Mouse (Mus musculus) spleen, adult 2 months (tissue): ENCODE results near the gene Llcfc1. TPM values are rescaled to one million over a fixed set of nuclear protein-coding genes. Genes with fewer than 3 reads are reported as not detected.

Source experiments
- DNase-seq, 2 experiments: peaks; one replicate each; pipeline versions ENCODE4 v3.0.0 to v3.0.0-alpha.2; 2012 to 2021; ENCODE audit warnings: low spot score in 2 of 2, low read depth in 1 of 2
- H3K27ac ChIP-seq: fragments of 200-500 bp; 2 replicates; pipeline ENCODE4 v1.5.1; 2012; ENCODE audit warnings: low read length, inconsistent platforms; ENCODE audit not compliant: insufficient read depth
- H3K27me3 ChIP-seq: fragments of 200-500 bp; 2 replicates; pipeline ENCODE4 v1.6.1; 2012; ENCODE audit warnings: mild to moderate bottlenecking, moderate library complexity, low read length, inconsistent platforms; ENCODE audit not compliant: control insufficient read depth, insufficient read depth
- H3K36me3 ChIP-seq: fragments of 200-500 bp; 2 replicates; pipeline ENCODE4 v1.6.1; 2012; ENCODE audit warnings: mild to moderate bottlenecking, low read length, inconsistent platforms; ENCODE audit not compliant: control insufficient read depth, insufficient read depth
- H3K4me1 ChIP-seq: fragments of 200-500 bp; 2 replicates; pipeline ENCODE4 v1.6.1; 2011; ENCODE audit warnings: inconsistent platforms; ENCODE audit not compliant: control insufficient read depth, insufficient read depth, insufficient read length
- H3K4me3 ChIP-seq: fragments of 200-500 bp; 2 replicates; pipeline ENCODE4 v1.5.1; 2011; ENCODE audit warnings: mild to moderate bottlenecking, inconsistent platforms; ENCODE audit not compliant: insufficient read depth, insufficient read length; ENCODE audit errors: extremely low read depth
- CTCF ChIP-seq: fragments of 200-500 bp; IDR thresholded peaks from 2 replicates; pipeline ENCODE4 v1.5.1; 2011; ENCODE audit warnings: mild to moderate bottlenecking, inconsistent platforms; ENCODE audit not compliant: insufficient read depth, insufficient read length, insufficient replicate concordance; ENCODE audit errors: extremely low read depth
- POLR2A ChIP-seq: fragments of 200-500 bp; IDR thresholded peaks from 2 replicates; pipeline ENCODE4 v1.6.1; 2011; ENCODE audit warnings: low read depth, low read length, inconsistent platforms
- WGBS: fragments of 180-500 bp; shearing (Covaris S2); methylation state at CpG from one replicate; pipeline ENCODE4 v1.1.7; 2018; 5-methylcytosine and 5-hydroxymethylcytosine counted together
- polyA plus RNA-seq: library from polyadenylated mRNA; depleted of rRNA; stranded (reverse); fragments of >200 nt; gene quantifications from 2 replicates; pipeline ENCODE4 v1.2.3, GENCODE M21; 2012; rRNA removed

The Llcfc1 gene
- polyA plus RNA-seq, 1 experiment, result not detected

- WGBS, result 75% methylated on average over 1 of the region's 1 CpGs
- no peak for DNase-seq
- no peaks in the 10 kb centered on the region for H3K4me1 ChIP-seq
- TF ChIP-seq POLR2A (no peak), CTCF (peak; percentile 3; the same call in 1 of the 2 replicates)
- H3K27me3 ChIP-seq, result no peaks in the 10 kb centered on the region
- H3K36me3 ChIP-seq, result no peaks in the 10 kb centered on the region
- no peak overlapping the region for H3K27ac ChIP-seq
- no peak overlapping the region for H3K4me3 ChIP-seq
These were observed 43.9 kb downstream of the Llcfc1 start for GRCm38 (mm10) chr6:41727989-41728609.

GRCm38 (mm10) chr6:41734719-41735470 lies 50.7 kb downstream of the Llcfc1 start:
- Histone ChIP-seq H3K27ac (no peak overlapping the region), H3K36me3 (no peaks in the 10 kb centered on the region), H3K4me1 (no peaks in the 10 kb centered on the region), H3K4me3 (no peak overlapping the region), H3K27me3 (no peaks in the 10 kb centered on the region)
- DNase-seq, result no peak
- no peak for TF ChIP-seq CTCF
- no peak for TF ChIP-seq POLR2A
- WGBS, result 88% methylated on average over 5 of the region's 5 CpGs

Other genes starting within 250 kb of the Llcfc1 start
- 2.4 and 41.1 TPM in 2 replicates for gene Gm10334, start 238.3 kb upstream of the Llcfc1 start, polyA plus RNA-seq
- gene Prss1, start 225.5 kb upstream of the Llcfc1 start, polyA plus RNA-seq, result 10.3 and 12.5 TPM in 2 replicates
- gene Prss2, start 162.6 kb upstream of the Llcfc1 start, polyA plus RNA-seq, result 9,234 and 9,806 TPM in 2 replicates
- 7.2 and 7.5 TPM in 2 replicates for gene Ephb6, start 78.9 kb upstream of the Llcfc1 start, polyA plus RNA-seq
- 0.06 and 0.13 TPM in 2 replicates for gene Trpv6, start 48.0 kb upstream of the Llcfc1 start, polyA plus RNA-seq
- gene Trpv5, start 3.7 kb upstream of the Llcfc1 start, polyA plus RNA-seq, result 0.09 and 0.11 TPM in 2 replicates
- 30.9 and 39.8 TPM in 2 replicates for gene Kel, start 19.9 kb downstream of the Llcfc1 start, polyA plus RNA-seq
- not detected in 2 replicates for gene Olfr459, start 90.7 kb downstream of the Llcfc1 start, polyA plus RNA-seq
- not detected in 2 replicates for gene Pip, start 163.1 kb downstream of the Llcfc1 start, polyA plus RNA-seq
- not detected in 2 replicates for gene Sval2, start 168.6 kb downstream of the Llcfc1 start, polyA plus RNA-seq